Mouse (Mus musculus) forebrain, embryonic 15.5 days (tissue): ENCODE data around the gene Dpm3. TPM values are rescaled to one million over a fixed set of nuclear protein-coding genes. Genes with fewer than 3 reads are reported as not detected.

Source experiments
- ATAC-seq: fragments of 200-750 bp; cut with Nextera tagmentation; replicated peaks from 2 replicates; pipeline ENCODE4 v1.8.0; 2017; ENCODE audit warnings: mild to moderate bottlenecking, moderate TSS enrichment, moderate library complexity
- H3K27ac ChIP-seq: fragments of 300-500 bp; sonication (generic); replicated peaks from 2 replicates; pipeline ENCODE4 v1.5.1; 2015; ENCODE audit warnings: mild to moderate bottlenecking, inconsistent platforms
- H3K27me3 ChIP-seq: fragments of 300-500 bp; sonication (generic); 2 replicates; pipeline ENCODE4 v1.6.1; 2015; ENCODE audit warnings: inconsistent platforms
- H3K36me3 ChIP-seq: fragments of 300-500 bp; sonication (generic); 2 replicates; pipeline ENCODE4 v1.6.1; 2015; ENCODE audit warnings: mild to moderate bottlenecking, inconsistent platforms
- H3K4me1 ChIP-seq: fragments of 300-500 bp; sonication (generic); 2 replicates; pipeline ENCODE4 v1.6.1; 2015; ENCODE audit warnings: inconsistent platforms
- H3K4me2 ChIP-seq: fragments of 300-500 bp; sonication (generic); replicated peaks from 2 replicates; pipeline ENCODE4 v1.6.1; 2015; ENCODE audit warnings: mild to moderate bottlenecking, inconsistent platforms
- H3K4me3 ChIP-seq: fragments of 300-500 bp; sonication (generic); 2 replicates; pipeline ENCODE4 v1.5.1; 2015; ENCODE audit warnings: mild to moderate bottlenecking, inconsistent platforms
- H3K9ac ChIP-seq: fragments of 300-500 bp; sonication (generic); replicated peaks from 2 replicates; pipeline ENCODE4 v1.6.1; 2015; ENCODE audit warnings: mild to moderate bottlenecking, inconsistent platforms
- H3K9me3 ChIP-seq: fragments of 300-500 bp; sonication (generic); 2 replicates; pipeline ENCODE4 v1.6.1; 2016; ENCODE audit warnings: inconsistent platforms
- WGBS: fragments of 180-500 bp; shearing (Covaris S2); methylation state at CpG from one replicate; pipeline ENCODE4 v1.1.7; 2015; ENCODE audit warnings: mixed read lengths; 5-methylcytosine and 5-hydroxymethylcytosine counted together
- polyA plus RNA-seq: library from polyadenylated mRNA; unstranded; fragments of >200 nt; fragmentation: Nextera tagmentation; extraction: Ambion mirVana; gene quantifications from 2 replicates; pipeline ENCODE4 v1.2.1, GENCODE M21; 2015

The Dpm3 gene
- polyA plus RNA-seq, 1 experiment from 2014 or later, result 76.5 TPM

DNA sequence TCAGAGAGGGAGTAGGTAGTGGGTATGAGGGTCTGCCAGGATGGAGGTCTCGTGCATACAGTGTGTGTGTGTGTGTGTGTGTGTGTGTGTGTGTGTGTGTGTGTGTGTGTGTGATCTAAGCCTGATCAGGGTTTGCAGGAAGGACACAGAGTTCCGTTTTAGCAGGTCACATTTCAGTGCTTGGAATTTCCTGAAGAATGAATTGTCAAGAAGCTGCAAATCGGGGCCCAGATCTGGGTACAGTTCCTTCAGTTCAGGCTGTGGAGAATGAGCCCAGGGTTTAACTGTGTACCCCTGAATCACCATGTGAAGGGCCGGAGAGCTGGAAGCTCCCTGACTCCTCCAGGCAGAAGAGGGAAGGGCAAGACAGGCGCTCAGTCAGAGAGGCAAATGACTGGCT lies 28.1 kb downstream of the Dpm3 start:
- H3K4me2 ChIP-seq, result no peak overlapping the region
- peaks cover 2% of the 10 kb centered on the region for H3K4me1 ChIP-seq
- no peak for ATAC-seq
- H3K9ac ChIP-seq, result no peak overlapping the region
- WGBS, result 58% methylated on average over 5 of the region's 5 CpGs
- H3K27me3 ChIP-seq, result no peaks in the 10 kb centered on the region
- H3K27ac ChIP-seq, result no peak overlapping the region
- no peaks in the 10 kb centered on the region for H3K36me3 ChIP-seq
- H3K9me3 ChIP-seq, result no peaks in the 10 kb centered on the region
- H3K4me3 ChIP-seq, result no peak overlapping the region

DNA sequence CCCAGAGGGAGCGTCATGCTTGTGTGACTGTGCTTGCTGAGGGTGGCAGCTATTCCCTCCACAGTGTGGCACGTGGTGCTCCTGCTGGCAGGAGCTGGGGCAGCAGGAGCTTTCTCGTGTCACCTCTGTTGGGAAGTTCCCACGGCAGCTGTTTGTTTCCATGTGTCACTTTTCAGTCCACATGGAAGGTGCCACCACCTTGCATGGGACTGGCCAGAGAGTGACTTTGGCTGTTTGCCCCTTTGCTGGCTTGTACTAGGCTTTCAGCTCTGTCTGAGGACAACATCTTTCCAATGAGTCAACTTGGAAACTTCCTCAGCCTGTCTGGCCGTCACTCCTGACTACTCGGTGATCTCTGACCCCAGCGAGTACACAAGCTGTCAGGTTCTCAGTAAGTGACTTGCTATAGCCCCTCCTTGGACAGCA lies 29.4 kb downstream of the Dpm3 start:
- no peak for ATAC-seq
- Histone ChIP-seq H3K27me3 (no peaks in the 10 kb centered on the region), H3K4me2 (no peak overlapping the region), H3K9ac (no peak overlapping the region), H3K4me3 (no peak overlapping the region), H3K9me3 (no peaks in the 10 kb centered on the region), H3K36me3 (no peaks in the 10 kb centered on the region), H3K27ac (no peak overlapping the region), H3K4me1 (no peaks in the 10 kb centered on the region)
- WGBS, result 56% methylated on average over 7 of the region's 7 CpGs

DNA sequence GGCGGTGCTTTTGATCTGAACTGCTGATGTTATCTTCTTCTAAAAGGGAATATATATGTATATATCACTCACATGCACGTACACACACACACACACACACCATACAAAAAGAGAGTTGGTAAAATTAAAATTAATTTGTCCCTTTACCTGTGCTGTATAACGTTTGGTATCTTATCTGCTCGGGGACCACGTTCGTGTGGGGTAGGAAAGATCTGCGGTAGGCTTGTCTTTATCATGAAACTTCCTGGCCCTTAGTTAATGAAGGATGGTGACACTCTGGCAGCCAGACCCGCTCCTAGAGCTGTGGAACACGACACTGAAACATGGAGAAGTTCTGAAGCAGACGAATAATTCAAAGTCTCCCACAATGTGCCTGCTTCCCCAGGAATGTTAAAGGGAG lies 32.7 kb downstream of the Dpm3 start:
- Histone ChIP-seq H3K4me1 (peaks cover 3% of the 10 kb centered on the region; the same call in 1 of the 2 replicates), H3K27me3 (no peaks in the 10 kb centered on the region), H3K9ac (no peak overlapping the region), H3K27ac (no peak overlapping the region), H3K4me2 (no peak overlapping the region), H3K4me3 (no peak overlapping the region), H3K9me3 (no peaks in the 10 kb centered on the region), H3K36me3 (no peaks in the 10 kb centered on the region)
- WGBS, result 77% methylated on average over 10 of the region's 10 CpGs
- ATAC-seq, result no peak

DNA sequence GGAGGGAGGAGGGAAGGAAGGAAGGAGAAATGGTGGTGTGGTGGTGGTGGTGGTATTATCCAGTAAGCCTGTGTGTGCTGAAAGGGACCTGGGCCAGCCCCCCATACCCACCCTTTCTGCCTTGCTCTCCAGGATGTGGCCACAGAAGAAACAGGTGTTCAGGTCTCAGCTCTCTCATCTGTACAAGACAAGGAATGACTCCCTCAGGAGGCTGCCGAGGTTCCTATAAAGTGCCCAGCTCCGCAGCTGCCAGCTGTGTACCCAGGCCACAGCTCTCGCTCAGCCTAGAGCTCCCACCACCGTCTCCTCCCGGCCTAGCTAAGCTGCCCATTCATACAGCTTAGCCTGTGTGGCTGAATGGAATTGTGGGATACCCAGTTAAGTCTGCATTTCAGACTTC lies 33.1 kb downstream of the Dpm3 start:
- H3K9ac ChIP-seq, result no peak overlapping the region
- ATAC-seq, result no peak
- H3K27me3 ChIP-seq, result no peaks in the 10 kb centered on the region
- WGBS, result 71% methylated on average over 5 of the region's 5 CpGs
- H3K4me1 ChIP-seq, result peaks cover 3% of the 10 kb centered on the region; the same call in 1 of the 2 replicates
- H3K4me3 ChIP-seq, result no peak overlapping the region
- H3K4me2 ChIP-seq, result no peak overlapping the region
- H3K9me3 ChIP-seq, result no peaks in the 10 kb centered on the region
- H3K27ac ChIP-seq, result no peak overlapping the region
- H3K36me3 ChIP-seq, result no peaks in the 10 kb centered on the region

DNA sequence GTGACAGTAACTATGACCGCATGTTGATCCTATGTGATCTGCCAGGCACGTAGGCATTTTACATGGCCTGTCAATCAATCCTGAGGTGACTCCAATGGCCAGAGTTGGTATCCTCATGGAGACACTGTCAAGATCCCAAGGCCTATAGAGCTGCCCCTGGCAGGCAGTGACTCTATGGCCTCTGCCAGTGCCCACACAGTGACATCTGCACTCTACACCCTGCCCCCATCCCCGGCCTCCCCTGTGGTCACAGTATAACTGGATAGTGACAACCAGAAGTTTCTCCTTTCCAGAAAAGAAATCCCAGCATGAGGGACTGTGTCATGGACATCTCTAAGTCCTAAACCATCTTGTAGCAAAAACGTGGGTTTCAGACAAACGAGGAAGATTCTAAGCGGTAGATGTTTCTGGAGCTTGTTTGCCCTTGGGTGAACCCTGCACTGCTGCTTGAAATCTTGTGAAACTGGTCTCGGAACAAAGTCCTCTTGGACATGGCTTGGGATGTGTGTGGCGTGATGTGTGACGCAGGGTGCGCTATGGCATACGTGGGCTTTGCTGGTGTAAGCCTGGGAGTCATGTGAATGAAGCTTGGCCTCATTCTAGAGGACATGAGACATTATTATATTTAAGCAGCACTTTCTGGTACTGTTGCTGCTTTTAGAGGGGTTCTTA lies 34.2 kb downstream of the Dpm3 start:
- no peak overlapping the region for H3K4me3 ChIP-seq
- 92% methylated on average over 11 of the region's 11 CpGs for WGBS
- no peaks in the 10 kb centered on the region for H3K27me3 ChIP-seq
- H3K9ac ChIP-seq, result no peak overlapping the region
- peaks cover 3% of the 10 kb centered on the region; the same call in 1 of the 2 replicates for H3K4me1 ChIP-seq
- no peak overlapping the region for H3K27ac ChIP-seq
- H3K9me3 ChIP-seq, result no peaks in the 10 kb centered on the region
- no peak for ATAC-seq
- no peak overlapping the region for H3K4me2 ChIP-seq
- H3K36me3 ChIP-seq, result no peaks in the 10 kb centered on the region

DNA sequence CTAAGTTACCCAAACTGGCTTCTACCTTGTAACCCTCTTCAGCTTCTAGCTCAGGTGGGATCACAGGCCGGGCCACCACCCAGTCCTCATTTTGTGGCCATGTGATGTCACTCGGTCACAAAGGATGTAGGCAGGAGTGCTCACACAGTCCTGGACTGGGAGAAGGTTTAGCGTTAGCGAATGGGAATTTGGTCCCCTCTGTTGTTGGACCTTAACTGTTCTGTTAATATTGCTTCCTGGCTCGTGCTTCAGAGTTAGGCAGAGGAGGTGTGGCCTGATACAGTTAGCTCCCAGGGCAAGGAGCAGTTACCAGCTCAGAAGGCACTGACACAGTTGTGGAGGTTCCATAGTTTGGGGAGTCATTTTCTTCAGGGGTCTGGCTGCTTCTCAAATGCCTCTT lies 35.0 kb downstream of the Dpm3 start:
- H3K36me3 ChIP-seq, result no peaks in the 10 kb centered on the region
- WGBS, result 81% methylated on average over 5 of the region's 5 CpGs
- H3K4me2 ChIP-seq, result no peak overlapping the region
- peaks cover 3% of the 10 kb centered on the region; the same call in 1 of the 2 replicates for H3K4me1 ChIP-seq
- H3K4me3 ChIP-seq, result no peak overlapping the region
- H3K9me3 ChIP-seq, result no peaks in the 10 kb centered on the region
- no peak overlapping the region for H3K27ac ChIP-seq
- no peaks in the 10 kb centered on the region for H3K27me3 ChIP-seq
- no peak for ATAC-seq
- H3K9ac ChIP-seq, result no peak overlapping the region

DNA sequence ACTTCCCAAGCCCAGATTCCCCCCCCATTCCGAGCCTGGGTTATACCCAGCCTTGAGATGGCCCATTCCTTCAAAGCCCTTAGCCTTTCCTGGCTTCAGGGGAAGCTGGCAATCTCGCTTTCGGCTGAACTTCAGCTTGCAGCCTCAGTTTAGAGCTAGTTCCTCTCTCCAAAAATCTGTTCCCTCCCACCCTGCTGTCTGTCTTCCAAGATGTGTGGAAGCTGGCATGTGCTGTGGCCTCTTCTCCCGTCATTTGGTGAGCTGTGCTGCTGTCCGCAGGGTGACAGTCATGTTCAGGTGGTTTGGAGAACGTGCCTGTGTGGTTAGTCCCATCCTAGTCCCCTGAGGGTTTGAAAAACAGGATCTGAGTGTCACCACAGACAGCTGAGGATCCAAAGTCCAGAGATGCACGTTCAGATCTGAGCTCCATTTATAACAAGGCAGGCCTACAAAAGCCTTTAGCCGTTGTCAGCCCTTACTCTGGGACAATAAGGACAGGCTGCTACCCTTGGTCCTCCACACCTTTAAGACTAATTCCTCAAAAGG lies 36.6 kb downstream of the Dpm3 start:
- Histone ChIP-seq H3K9me3 (no peaks in the 10 kb centered on the region), H3K4me2 (no peak overlapping the region), H3K27me3 (0 out of 2 replicates have a peak, but pooled peaks cover 4% of the 10 kb centered on the region), H3K4me1 (peaks cover 7% of the 10 kb centered on the region), H3K36me3 (no peaks in the 10 kb centered on the region), H3K27ac (no peak overlapping the region), H3K9ac (no peak overlapping the region), H3K4me3 (no peak overlapping the region)
- WGBS, result 77% methylated on average over 8 of the region's 8 CpGs
- ATAC-seq, result no peak

DNA sequence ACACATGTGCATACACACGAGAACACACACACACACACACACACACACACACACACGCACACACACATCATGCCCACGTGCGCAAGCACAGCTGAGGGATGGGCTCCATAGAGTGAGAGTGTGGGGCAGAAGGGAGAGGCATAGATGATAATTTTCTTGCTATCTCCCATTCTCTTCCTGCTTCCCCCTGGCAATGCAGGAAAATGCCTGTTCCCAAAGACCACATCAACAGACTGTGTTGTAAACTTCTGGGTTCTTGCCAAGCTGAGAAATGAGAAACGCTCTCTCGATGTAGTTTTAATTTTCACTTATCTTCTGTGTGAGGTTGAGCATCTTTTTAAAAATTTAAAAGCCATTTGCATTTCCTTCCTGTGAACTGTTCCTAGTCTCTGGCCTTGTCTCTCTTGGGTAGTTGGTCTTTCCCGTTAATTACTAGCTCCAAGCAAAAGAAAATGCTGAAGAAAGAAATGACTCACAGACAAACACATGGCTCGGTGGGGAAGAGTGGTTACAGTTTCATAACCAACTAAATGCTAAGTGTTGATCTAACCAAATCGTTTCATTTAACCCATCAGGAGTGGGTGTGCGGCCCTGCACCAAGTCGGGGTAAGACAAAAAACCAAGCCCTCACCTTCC lies 37.7 kb downstream of the Dpm3 start:
- Histone ChIP-seq H3K4me1 (peaks cover 7% of the 10 kb centered on the region), H3K36me3 (no peaks in the 10 kb centered on the region), H3K27ac (peak overlapping the region; percentile 40; the same call in 1 of the 2 replicates), H3K27me3 (0 out of 2 replicates have a peak, but pooled peaks cover 4% of the 10 kb centered on the region), H3K9me3 (no peaks in the 10 kb centered on the region), H3K9ac (no peak overlapping the region), H3K4me3 (no peak overlapping the region), H3K4me2 (no peak overlapping the region)
- ATAC-seq, result no peak
- 76% methylated on average over 11 of the region's 11 CpGs for WGBS

DNA sequence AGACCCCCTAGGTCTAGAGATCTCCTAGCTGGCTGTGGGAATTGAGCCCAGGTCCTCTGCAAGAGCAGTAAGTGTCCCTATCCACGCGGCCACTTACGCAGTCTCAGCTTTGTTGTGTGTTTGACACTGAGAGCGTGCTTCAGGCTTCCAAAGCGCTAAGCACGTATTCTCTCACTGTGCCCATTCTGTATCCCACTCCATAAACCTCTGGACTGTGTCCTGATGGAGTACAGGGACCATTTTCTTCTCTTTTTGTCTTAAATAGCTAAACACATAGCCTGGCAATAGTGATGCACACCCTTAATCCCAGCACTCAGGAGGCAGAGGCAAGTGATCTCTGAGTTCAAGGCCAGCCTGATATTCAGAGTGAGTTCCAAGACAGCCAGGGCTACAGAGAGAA lies 39.8 kb downstream of the Dpm3 start:
- no peak overlapping the region for H3K4me2 ChIP-seq
- no peak for ATAC-seq
- H3K4me3 ChIP-seq, result no peak overlapping the region
- peaks cover 7% of the 10 kb centered on the region for H3K4me1 ChIP-seq
- H3K27me3 ChIP-seq, result 0 out of 2 replicates have a peak, but pooled peaks cover 4% of the 10 kb centered on the region
- 74% methylated on average over 6 of the region's 6 CpGs for WGBS
- no peaks in the 10 kb centered on the region for H3K36me3 ChIP-seq
- no peak overlapping the region for H3K27ac ChIP-seq
- no peaks in the 10 kb centered on the region for H3K9me3 ChIP-seq
- no peak overlapping the region for H3K9ac ChIP-seq

DNA sequence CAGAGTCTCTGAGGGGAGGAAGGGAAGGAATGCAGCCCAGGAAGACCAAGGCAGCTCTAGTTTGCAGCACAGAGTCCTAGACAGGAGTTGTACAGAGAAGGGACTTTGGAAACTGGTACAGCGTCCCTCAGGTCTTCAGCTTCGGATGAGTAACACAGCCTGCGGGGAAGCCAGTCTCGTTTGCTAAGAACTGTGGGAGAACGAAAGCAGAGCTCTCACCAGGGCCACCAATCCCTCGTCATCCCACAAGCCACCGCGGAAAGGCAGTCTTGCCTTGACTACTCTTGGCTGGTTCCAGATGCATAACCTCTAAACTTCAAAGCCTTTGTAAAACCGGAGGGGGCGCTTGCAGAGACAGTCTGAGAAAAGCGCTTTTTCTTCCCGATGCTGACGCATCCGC lies 40.3 kb downstream of the Dpm3 start:
- Histone ChIP-seq H3K4me1 (peaks cover 7% of the 10 kb centered on the region), H3K4me2 (peak overlapping the region; percentile 37), H3K4me3 (peak overlapping the region; percentile 17; the same call in 1 of the 2 replicates), H3K9me3 (no peaks in the 10 kb centered on the region), H3K27ac (no peak overlapping the region), H3K9ac (no peak overlapping the region; the same call in 1 of the 2 replicates), H3K27me3 (0 out of 2 replicates have a peak, but pooled peaks cover 4% of the 10 kb centered on the region), H3K36me3 (no peaks in the 10 kb centered on the region)
- no peak for ATAC-seq
- WGBS, result 8% methylated on average over 14 of the region's 14 CpGs

DNA sequence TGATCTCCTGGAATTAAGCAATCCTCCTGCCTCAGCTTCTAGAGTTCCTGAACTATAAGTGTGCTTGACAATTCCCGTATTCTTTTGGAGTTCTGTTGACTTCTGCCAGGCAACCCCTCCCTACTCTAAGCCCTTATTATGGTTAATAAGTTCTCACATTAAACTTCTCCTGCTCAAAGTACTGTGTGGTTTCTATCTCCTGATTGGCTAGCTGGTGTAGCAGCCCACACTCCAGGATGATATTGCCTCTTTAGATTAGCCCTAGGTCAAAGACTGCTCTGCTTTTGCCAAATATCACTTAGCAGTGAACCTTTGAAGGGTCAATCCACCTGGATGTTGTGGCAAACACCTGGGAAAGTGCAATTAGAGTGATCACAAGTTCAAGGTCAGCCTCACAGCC lies 40.9 kb downstream of the Dpm3 start:
- no peaks in the 10 kb centered on the region for H3K36me3 ChIP-seq
- H3K27me3 ChIP-seq, result 0 out of 2 replicates have a peak, but pooled peaks cover 4% of the 10 kb centered on the region
- H3K9ac ChIP-seq, result no peak overlapping the region
- no peak overlapping the region for H3K27ac ChIP-seq
- no peak for ATAC-seq
- 51% methylated on average over 1 of the region's 1 CpGs for WGBS
- H3K9me3 ChIP-seq, result no peaks in the 10 kb centered on the region
- no peak overlapping the region for H3K4me2 ChIP-seq
- peaks cover 7% of the 10 kb centered on the region for H3K4me1 ChIP-seq
- H3K4me3 ChIP-seq, result no peak overlapping the region

DNA sequence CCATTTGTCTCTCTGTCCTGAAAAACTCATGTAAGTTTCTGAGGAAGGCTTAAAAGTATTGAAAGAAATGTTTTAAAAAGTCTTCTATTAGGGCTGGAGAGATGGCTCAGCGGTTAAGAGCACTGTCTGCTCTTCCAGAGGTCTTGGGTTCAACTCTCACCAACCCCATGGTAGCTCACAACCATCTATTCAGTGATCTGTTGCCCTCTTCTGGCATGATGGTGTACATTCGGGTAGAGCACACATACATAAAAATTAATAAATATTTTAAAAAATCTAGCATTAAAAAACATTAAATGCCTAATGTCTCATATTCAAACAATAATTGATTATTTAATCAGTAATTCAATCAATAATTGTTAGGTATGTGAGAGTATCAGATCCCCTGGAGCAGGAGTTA lies 41.4 kb downstream of the Dpm3 start:
- no peaks in the 10 kb centered on the region for H3K36me3 ChIP-seq
- 0 out of 2 replicates have a peak, but pooled peaks cover 4% of the 10 kb centered on the region for H3K27me3 ChIP-seq
- no peak overlapping the region for H3K4me2 ChIP-seq
- H3K4me1 ChIP-seq, result peaks cover 7% of the 10 kb centered on the region
- no peak overlapping the region for H3K9ac ChIP-seq
- H3K9me3 ChIP-seq, result no peaks in the 10 kb centered on the region
- H3K27ac ChIP-seq, result no peak overlapping the region
- ATAC-seq, result no peak
- WGBS, result 71% methylated on average over 2 of the region's 2 CpGs
- no peak overlapping the region for H3K4me3 ChIP-seq
